Mouse (Mus musculus) right cerebral cortex, postnatal 36 days (tissue): ENCODE data around the gene Chd9.
A peak's percentile ranks its signal among the peaks of the same experiment; 100 is the strongest.
"Not testable (repeated sequence)": the region's sequence is repeated elsewhere in the genome, so short reads cannot be mapped to it uniquely, and the experiment has no call there.

Experiments
- DNase-seq, 2 experiments: peaks; one replicate each; pipeline ENCODE4 v3.0.0; 2022; ENCODE audit warnings: low spot score in 2 of 2, mixed read lengths in 1 of 2

The Chd9 gene

DNA sequence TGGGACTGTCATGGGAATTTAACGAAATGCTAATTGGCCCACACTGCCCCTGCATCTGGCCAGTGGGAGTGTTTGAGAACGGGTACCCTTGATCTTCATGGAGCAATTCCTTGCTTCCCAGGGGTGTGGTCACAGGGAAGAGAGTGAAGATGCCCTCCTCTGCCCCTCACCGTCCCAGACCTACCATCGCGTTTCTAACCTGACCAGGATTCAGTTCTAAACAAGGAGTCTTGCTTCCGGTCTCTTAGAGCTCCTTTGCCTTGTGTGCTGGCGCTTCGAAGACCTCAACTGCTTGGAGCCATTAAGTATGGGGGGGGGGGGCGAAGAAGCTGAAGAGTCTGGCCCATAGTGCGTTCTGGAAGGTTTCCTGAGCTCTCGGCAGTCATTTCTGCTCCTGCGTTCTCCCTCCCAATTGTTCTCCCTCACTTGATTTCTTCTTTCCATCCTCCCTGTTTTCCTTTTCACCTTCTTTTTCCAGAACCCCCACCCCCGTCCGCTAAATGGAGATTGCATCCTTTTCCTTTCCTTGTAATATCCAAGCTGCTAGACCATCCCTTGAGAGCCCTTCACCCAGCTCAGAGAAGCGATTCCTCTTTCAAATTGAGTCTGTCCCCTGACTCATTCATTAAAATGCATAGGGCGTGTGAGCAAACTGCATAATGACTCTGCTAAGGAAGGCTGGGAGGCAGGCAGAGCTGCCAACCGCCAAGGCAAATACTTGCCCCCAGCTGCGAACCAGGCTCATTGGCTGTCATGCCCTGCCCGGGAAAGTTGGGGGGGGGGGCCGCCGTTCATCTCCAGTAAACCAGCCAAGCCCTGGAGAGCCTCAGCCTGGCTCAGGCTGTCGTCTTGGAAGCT lies 42.0 kb downstream of the Chd9 start:
- peak; percentile 63 to 70 for DNase-seq

DNA sequence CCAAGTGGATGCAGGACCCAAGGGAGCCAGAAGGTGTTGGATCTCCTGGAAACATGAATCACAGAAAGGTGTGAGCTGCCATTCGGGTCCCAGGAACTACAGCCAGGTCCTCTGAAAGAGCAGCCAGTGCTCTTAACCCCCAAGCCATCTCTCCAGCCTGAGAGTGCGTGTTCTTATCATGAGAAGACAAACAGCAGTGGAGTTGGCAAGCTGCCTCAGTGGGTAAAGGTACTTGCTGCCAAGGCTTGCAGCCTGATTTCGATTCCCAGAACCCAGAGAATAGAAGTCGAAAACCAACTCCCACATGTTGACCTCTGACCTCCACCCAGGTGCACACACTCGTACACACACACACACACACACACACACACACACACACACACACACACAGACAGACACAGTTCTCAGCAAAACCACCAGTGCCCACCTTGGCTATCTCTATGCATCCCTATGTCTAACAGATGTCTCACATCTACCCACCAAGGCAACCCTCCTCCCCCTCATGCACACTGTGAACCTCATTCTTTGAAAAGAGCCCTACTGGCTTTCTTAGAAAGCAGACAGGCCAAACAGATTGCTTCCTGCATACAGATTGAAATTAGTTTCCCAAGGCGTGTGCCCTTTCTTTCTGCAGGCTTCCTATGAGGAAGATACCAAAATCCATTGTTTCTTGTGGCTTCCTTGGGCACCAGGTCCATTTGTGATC lies 43.4 kb downstream of the Chd9 start:
- DNase-seq = no peak

DNA sequence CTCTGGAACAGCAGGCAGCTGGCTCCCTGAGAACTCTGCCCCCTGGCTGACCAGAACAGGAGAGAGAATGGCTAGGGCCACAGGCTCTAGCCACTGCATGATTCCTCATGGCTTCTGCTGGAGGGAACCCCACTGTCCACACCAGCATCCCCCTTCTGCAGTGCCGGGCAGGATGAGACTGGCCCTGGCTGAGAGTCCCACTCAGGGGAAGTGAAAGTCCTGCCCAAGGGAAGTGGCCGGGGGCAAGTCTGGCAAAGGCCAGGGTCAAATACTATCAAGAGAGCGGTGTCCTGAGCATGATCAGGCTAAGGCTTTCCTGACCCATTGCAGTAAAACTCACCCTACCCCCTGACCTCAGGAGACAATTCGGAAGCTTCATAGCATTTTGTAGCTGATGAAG lies 44.9 kb downstream of the Chd9 start:
- DNase-seq = no peak

DNA sequence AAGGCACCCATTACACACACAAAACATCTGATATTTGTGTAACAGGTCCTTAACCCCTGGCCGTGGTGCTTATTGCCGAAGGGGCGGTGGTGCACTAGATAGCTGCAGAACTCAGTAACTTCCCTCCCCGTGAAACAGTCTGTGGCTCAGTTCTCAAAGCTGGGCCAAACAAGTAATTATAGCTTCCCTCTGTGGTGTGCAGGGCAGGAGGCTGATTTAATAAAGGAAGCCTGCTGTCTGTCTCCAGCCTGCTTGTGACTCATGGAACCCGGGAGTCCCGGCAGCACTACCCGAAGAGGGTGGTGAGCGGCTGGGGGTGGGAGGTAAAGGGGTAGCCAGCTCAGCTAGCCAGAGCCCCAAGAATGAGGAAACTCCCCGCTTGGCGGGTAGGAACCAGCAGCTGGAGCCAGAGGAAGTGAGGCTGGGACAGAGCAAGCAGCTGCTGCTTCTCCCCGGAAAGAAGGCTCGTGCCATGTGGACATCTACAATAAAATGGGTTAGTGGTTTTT lies 48.1 kb downstream of the Chd9 start:
- DNase-seq = peak; percentile 74 to 82

DNA sequence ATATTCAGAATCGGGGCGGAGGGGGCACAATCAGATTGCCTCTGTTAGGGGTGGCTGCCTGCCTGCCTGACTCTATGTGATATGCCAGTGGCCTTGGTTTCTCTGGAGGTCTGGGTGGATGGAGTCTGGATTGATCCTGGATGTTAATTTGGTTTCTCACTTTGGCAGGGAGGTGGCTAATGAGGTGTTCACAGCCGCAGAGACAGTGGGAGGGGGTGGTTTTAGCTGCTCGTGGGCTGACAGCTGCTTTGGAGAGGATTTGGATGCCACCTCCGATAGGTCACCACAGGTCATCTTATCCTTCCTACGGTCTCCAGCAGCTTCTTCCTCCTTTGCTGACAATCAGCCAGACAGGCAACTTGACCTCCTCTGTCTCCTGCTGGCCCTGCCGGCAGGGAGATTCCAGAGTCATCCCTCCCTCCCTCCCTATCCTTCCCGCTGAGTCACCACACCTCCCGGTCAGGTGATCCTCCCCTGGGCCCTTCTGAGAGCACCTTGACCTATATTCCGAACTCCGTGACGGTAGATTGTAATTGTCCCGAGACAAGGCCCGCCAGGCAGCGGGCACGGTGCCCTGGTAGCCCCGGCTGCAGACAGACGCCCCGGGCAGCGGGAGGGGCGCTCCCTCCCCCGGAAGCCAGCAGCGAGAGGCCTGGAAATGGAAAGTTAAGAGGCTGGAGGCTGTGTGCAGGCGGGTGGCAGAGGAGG lies 48.7 kb downstream of the Chd9 start:
- peak; percentile 72 to 80 for DNase-seq

DNA sequence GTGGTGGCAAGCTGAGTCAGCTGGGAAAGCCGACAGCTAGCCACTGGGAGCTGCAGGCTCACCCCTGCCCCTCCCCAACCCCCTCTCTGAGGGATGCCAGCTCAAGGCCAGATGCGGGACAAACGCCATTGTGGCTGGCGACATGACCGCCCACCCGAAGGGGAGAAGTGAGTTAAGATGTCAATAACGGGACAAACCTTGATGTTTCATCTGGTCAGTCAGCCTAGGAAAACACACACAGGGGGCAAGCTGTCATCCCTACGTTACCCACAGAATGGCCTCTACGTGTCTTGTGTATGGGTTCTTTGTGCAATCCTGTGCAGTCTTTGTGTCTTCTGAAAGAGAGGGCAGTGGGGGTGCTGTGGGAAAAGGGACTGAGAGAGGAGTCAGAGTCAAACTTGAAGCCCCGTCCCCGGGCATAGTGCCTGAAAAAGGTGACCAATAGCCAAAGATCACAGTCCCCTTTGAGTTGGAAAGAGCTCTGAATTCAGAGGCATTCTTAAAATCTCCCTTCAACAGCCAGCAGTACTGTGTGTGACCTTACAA lies 49.4 kb downstream of the Chd9 start:
- DNase-seq = no peak

DNA sequence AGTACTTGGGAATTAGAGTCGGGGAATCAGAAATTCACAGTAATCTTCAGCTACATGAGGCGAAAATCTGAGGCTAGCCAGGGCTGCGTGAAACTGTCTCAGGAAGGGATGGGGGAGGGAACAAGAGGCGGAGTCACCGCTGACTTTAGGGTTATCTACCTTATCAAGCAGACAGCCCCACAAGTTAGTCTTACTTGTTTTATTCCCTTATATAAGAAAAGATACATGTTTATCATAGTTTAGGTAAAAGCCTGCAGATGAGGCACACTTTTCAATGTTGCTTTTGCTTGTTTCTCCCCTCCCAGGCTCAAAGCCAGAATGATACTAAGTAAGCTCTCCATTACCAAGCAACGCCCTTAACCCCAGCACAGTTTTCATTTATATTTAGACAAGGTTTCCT lies 50.4 kb downstream of the Chd9 start:
- DNase-seq = no peak

DNA sequence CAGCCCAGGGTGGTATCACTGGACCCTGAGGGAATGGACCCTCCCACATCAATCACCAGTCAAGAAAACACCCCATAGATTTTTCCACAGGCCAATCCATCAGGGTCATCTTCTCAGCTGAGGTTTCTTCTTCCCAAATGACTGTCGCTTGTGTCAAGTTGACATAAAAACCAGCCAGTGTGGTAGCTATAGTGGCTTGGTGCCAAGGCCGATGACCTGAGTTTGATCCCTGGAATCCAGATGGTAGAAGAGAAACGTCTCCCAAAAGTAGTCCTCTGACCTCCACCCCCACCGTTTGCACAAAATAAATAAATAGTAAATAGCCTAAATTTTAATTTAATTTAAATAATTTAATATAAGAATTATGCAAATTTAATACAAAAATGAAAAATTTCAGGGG lies 51.9 kb downstream of the Chd9 start:
- no peak for DNase-seq

DNA sequence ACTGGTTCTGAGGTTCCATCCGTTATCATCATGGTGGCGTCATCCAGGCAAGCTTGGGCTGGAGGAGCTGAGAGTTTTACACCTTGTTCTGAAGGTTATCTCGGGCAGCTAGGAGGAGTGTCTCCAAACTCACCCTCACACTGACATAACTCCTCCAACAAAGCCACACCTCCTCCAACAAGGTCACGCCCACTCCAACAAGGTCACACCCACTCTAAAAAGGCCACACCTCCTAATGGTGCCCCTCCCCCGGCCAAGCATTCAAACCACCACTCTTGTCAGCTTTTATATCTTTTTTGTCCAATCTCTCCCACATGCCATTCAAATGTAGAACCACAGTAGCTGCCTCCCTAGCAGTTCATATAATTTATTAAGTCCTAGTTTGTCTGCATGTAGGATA lies 53.0 kb downstream of the Chd9 start:
- no peak for DNase-seq

DNA sequence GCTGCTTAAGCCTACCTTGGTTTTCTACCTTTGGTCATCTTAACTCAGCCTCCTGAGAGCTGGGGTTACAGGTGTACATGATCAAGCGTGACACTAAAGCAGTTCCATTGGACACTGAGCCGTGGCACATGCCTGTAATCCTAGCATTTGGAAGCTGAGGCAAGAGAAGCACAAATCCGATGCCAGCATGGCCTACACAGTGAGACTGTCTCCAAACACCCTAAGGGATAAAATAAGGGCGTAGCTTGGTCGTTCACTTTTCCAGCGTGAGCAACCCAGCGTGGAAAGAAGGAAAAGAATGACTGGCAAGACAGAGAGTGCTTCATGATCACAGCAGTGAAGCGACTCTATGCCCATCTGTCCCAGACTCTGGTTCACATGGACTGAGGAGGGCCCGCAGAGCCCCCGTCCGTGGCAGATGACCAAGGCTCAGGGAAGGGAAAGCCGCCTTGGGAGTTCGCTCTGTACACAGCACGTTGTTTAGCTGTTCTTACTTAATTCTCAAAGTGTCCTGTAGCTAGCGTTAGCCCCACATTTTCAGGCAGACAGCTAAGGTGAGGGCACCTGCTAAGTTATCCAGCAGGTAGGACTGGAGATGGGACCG lies 54.0 kb downstream of the Chd9 start:
- no peak for DNase-seq

DNA sequence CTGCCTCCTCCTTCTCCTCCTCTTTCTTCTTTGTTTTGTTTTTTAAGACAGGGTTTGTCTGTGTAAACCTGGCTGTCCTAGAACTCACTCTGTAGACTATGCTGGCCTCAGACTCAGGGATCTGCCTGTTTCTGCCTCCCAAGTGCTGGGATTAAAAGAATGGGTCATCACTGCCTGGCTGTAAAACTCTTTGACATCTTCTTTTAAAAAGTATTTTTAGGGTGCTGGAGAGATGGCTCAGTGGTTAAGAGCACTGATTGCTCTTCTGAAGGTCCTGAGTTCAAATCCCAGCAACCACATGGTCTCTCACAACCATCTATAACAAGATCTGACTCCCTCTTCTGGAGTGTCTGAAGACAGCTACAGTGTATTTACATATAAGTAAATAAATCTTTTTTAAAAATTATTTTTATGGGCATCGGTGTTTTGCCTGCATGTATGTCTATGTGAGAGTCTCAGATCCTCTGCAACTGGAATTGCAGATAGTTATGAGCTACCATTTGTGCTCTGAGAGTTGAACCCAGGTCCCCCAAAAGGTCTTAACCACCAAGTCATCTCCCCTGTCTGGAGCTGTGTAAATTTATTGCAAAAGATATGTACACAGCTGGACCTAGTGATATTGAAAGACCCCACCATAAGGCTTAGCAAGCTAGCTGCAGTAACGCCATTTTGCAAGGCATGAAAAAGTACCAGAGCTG lies 57.7 kb downstream of the Chd9 start:
- no peak for DNase-seq

DNA sequence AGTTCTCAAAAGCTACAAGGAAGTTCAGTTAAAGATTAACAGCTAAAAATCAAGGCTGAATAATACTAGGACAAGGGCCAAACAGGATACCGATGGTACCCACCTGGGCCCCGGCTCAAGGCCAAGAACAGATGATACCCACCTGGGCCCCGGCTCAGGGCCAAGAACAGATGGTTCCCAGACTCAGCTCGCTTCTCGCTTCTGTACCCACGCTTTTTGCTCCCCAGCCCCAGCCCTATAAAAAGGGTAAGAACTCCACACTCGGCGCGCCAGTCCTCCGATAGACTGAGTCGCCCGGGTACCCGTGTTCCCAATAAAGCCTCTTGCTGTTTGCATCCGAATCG lies 58.2 kb downstream of the Chd9 start:
- not testable (repeated sequence) for DNase-seq

DNA sequence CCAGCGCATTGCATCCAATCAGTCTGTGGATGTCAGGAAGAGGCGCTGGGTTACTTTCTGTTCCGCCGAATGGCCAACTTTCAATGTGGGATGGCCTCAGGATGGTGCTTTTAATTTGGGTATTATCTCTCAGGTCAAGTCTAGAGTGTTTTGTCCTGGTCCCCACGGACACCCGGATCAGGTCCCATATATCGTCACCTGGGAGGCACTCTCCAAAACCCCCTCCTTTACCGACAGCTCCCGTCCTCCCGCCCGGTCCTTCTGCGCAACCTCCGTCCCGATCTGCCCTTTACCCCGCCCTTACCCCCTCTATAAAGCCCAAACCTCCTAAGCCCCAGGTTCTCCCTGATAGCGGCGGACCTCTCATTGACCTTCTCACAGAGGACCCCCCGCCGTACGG lies 59.2 kb downstream of the Chd9 start:
- DNase-seq = not testable (repeated sequence)

DNA sequence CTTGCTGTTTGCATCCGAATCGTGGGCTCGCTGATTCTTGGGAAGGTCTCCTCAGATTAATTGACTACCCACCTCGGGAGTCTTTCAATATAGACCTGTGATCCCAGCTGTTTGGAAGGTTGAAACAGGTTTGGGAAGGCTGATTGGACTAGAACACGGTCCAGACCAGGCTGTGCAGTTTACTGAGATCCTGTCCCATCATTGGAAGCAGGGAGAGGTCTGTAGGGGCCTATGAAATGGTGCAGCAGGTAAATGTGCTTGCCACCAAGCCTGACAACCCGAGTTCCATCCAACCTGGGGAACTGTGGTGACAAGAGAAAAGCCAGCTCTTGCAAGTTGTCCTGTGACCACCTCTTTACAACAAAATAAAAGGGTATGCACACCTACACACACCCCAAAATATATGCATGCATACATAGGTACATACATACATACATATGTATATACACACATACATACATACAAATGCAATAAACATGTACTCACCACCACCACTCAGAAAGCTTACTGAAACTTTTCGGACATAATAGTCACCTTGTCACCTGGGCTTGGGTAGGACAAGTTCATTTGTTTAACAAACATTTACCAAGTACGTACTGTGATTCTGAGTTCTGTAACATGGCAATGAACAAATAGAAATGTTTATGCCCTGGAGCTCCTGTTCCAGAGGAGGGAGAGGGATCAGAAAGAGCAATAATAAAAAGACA lies 63.9 kb downstream of the Chd9 start:
- no peak for DNase-seq

DNA sequence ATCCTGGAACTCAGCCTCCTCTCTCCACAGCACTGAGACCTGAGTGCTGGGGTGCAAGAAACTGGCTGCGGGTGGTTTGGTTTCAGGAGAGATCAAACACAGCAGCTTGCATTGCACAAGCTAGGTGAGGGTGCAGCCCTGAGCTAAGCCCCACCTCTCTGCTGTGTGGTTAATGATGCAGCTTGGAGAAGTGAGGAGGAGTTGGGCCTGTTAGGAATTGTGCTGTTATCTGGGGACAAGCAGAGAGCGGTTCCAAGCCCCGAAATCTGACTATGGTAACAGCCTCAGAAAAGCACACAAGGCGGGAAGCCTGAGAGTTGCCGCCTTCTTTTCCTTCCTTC lies 64.4 kb downstream of the Chd9 start:
- no peak for DNase-seq

DNA sequence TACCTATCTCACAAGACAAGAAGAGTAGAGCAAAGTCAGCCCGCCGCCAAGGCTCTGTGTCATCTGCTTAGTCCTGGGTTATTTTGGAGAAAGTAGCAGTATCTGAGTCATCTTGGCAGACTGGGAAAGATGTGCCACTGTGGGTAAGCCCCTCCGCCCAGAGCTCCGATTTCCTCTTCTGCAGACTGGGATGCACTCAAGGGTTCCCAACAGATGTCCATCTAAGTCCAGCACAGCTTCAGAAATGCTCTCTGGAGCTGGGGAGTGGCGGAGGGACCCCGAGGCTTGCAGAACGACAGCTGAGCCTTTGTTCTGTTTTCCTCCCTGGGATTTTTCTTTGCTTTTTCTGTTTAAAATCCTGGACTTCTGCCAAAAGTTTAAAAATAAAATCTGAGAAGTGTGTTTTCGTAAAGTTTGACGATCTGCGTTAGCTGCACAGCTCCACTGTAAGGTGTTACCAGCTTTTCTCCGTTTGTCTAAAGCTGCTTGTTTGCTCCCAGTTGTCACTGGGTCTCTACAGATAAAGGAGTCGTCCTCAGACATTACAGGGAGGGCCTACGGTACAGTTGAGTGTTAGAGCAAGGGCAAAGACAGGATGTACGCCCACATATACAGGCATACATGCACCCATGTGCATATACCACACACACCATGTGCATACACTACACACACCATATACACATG lies 66.2 kb downstream of the Chd9 start:
- DNase-seq = peak; percentile 61 to 63

DNA sequence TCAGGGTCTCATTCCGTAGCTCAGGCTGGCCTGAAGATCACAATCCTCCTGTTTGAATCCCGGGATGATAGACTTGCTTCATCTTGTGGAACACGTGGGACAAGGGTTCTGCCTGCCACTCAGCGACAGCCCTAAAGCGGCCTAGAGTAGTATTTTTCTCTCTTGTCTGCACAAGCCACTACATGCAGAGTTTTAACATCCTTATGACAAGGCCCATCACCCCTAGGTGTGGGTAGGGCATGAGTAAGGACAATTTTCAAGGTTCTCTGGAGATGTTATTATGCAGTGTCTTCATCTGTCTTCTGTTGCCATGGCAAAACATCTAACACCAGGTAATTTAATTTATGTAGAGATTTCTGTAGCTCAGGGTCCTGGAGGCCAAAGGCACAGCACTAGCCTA lies 69.2 kb downstream of the Chd9 start:
- no peak for DNase-seq

DNA sequence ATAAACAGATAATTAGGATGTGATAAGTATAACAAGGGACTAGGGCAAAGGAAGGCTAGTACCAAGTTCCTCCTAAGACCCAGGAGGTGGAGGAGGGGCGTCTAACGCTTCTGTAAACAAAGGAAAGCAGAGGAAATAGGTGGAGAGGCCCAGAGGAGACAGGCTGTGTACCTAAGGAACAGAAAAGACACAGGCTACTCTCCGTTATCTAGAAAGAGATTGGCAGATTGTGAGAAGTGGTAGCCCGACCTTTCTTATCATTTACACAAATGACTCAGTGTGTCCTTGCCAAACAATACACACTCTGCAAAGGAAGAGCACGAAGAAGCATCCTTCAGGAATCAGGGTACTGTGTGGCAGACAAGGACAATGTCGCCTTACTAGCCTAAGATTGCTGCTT lies 70.4 kb downstream of the Chd9 start:
- DNase-seq = no peak

DNA sequence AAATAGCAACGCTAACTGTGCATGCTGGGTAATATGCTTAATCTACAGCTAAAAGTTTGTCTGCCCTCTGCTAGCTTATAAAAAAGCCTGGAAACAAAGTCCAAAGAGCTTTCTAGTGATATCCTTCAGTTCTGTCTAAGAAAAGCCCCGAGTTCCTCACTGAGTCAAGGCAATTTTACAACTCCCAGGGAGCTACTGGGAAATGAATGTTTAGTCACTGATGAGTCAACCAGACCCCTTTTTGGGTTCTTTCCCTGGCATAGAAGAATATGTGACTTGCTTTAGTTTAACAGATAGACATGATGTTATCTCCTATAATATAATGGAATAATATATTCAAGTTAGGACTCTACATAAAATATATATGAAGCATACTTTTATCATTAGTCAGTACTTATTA lies 73.8 kb downstream of the Chd9 start:
- no peak for DNase-seq

DNA sequence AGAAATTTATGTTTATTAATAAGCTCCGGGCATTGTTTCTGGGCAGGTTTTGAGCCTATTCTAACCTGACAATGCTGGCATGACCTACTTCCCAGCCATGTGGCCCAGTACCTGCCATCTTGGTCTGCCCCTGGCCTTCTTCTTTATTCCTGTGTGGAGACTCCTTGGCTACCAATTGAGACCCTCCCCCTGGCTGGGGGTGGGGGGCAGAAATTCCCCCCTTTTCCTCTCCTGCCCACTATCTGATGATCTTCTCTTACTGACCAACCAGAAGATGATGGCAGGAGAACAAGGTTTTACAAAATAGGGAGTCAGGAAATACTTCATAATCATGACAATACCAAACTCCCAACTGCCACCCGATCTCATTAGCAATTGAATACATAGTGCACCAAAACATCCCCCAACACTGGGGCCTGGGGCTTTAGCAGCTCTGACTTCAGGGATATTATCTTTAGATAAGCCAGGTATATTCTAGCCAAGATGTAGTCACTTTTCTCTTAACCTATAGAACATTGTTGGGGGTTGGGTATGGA lies 76.1 kb downstream of the Chd9 start:
- DNase-seq = no peak
